Mouse (Mus musculus) lung, postnatal 0 days (tissue): ENCODE measurements around the gene Arhgef28. TPM values are rescaled to one million over a fixed set of nuclear protein-coding genes. Genes with fewer than 3 reads are reported as not detected.
A peak's percentile ranks its signal among the peaks of the same experiment; 100 is the strongest.
"Not testable (repeated sequence)": the region's sequence is repeated elsewhere in the genome, so short reads cannot be mapped to it uniquely, and the experiment has no call there.

ENCODE experiments used
- ATAC-seq: fragments of 200-750 bp; cut with Nextera tagmentation; 2 replicates; pipeline ENCODE4 v1.8.0; 2017; ENCODE audit warnings: moderate library complexity
- DNase-seq: peaks from one replicate; pipeline ENCODE4 v3.0.0-alpha.2; 2016; ENCODE audit warnings: low spot score
- H3K27ac ChIP-seq: fragments of 300-500 bp; sonication (generic); 2 replicates; pipeline ENCODE4 v1.5.1; 2014; ENCODE audit warnings: antibody characterized with exemption, mild to moderate bottlenecking, low read length, mixed read lengths
- H3K27me3 ChIP-seq: fragments of 300-500 bp; sonication (generic); replicated peaks from 2 replicates; pipeline ENCODE4 v1.6.1; 2014; ENCODE audit warnings: low read length, mixed read lengths; ENCODE audit not compliant: insufficient read depth
- H3K36me3 ChIP-seq: fragments of 300-500 bp; sonication (generic); 2 replicates; pipeline ENCODE4 v1.6.1; 2014; ENCODE audit warnings: low read length, mixed read lengths; ENCODE audit not compliant: insufficient read depth
- H3K4me1 ChIP-seq: fragments of 300-500 bp; sonication (generic); 2 replicates; pipeline ENCODE4 v1.6.1; 2014; ENCODE audit warnings: antibody characterized with exemption, low read depth, low read length, mixed read lengths; ENCODE audit not compliant: insufficient read depth
- H3K4me2 ChIP-seq: fragments of 300-500 bp; sonication (generic); replicated peaks from 2 replicates; pipeline ENCODE4 v1.6.1; 2014; ENCODE audit warnings: low read depth, mild to moderate bottlenecking, low read length, moderate library complexity, mixed read lengths
- H3K4me3 ChIP-seq: fragments of 300-500 bp; sonication (generic); 2 replicates; pipeline ENCODE4 v1.5.1; 2014; ENCODE audit warnings: low read depth, low read length
- H3K9ac ChIP-seq: fragments of 300-500 bp; sonication (generic); replicated peaks from 2 replicates; pipeline ENCODE4 v1.6.1; 2014; ENCODE audit warnings: low read depth, mild to moderate bottlenecking
- H3K9me3 ChIP-seq: fragments of 300-500 bp; sonication (generic); 2 replicates; pipeline ENCODE4 v1.6.1; 2016; ENCODE audit warnings: low read length, mixed read lengths
- CTCF ChIP-seq: IDR thresholded peaks from 2 replicates; pipeline ENCODE4 v1.5.1; 2016; ENCODE audit warnings: antibody characterized with exemption, mild to moderate bottlenecking
- EP300 ChIP-seq: IDR thresholded peaks from 2 replicates; pipeline ENCODE4 v1.6.1; 2016; ENCODE audit warnings: antibody characterized with exemption, mild to moderate bottlenecking, control low read depth
- WGBS: fragments of 180-500 bp; shearing (Covaris S2); extraction: QIAGEN DNeasy Blood & Tissue Kit; methylation state at CpG from one replicate; pipeline ENCODE4 v1.1.7; 2014; 5-methylcytosine and 5-hydroxymethylcytosine counted together
- polyA plus RNA-seq: library from polyadenylated mRNA; unstranded; fragments of >200 nt; fragmentation: Nextera tagmentation; extraction: Ambion mirVana; gene quantifications from 2 replicates; pipeline ENCODE4 v1.2.1, GENCODE M21; 2015

Gene Arhgef28
- polyA plus RNA-seq, 1 experiment from 2014 or later: 53.0 TPM

- Histone ChIP-seq H3K9me3 (no peaks in the 10 kb centered on the region), H3K4me3 (no peak overlapping the region), H3K27me3 (no peaks in the 10 kb centered on the region), H3K27ac (peak overlapping the region; percentile 77), H3K36me3 (no peaks in the 10 kb centered on the region), H3K4me2 (no peak overlapping the region), H3K9ac (no peak overlapping the region), H3K4me1 (peaks cover 12% of the 10 kb centered on the region)
- WGBS: 44% methylated on average over 6 of the region's 6 CpGs
- TF ChIP-seq CTCF (no peak), EP300 (no peak)
- ATAC-seq: no peak
- no peak for DNase-seq
Observed at GRCm38 (mm10) chr13:98115650-98116049, 90.6 kb downstream of the Arhgef28 start.

- Histone ChIP-seq H3K4me1 (peaks cover 9% of the 10 kb centered on the region), H3K27ac (peak overlapping the region; percentile 77; the same call in 1 of the 2 replicates), H3K9me3 (no peaks in the 10 kb centered on the region), H3K4me2 (no peak overlapping the region), H3K4me3 (no peak overlapping the region), H3K27me3 (no peaks in the 10 kb centered on the region), H3K9ac (no peak overlapping the region), H3K36me3 (no peaks in the 10 kb centered on the region)
- no peak for DNase-seq
- TF ChIP-seq EP300: no peak
- TF ChIP-seq CTCF: no peak
- 62% methylated on average over 4 of the region's 4 CpGs for WGBS
- ATAC-seq: no peak
Observed at GRCm38 (mm10) chr13:98115051-98115450, 91.2 kb downstream of the Arhgef28 start.

GRCm38 (mm10) chr13:98112812-98113503, 93.3 kb downstream of the Arhgef28 start:
- WGBS: 38% methylated on average over 7 of the region's 7 CpGs
- Histone ChIP-seq H3K4me3 (no peak overlapping the region), H3K9me3 (no peaks in the 10 kb centered on the region), H3K4me1 (peaks cover 9% of the 10 kb centered on the region; the same call in 1 of the 2 replicates), H3K27me3 (no peaks in the 10 kb centered on the region), H3K4me2 (no peak overlapping the region), H3K9ac (no peak overlapping the region), H3K36me3 (no peaks in the 10 kb centered on the region), H3K27ac (peak overlapping the region; percentile 32; the same call in 1 of the 2 replicates)
- TF ChIP-seq EP300 (peak; percentile 74), CTCF (no peak)
- DNase-seq (peak; percentile 81), ATAC-seq (peak; percentile 46)

GRCm38 (mm10) chr13:98111531-98111930, 94.7 kb downstream of the Arhgef28 start:
- H3K4me1 ChIP-seq: peaks cover 3% of the 10 kb centered on the region; the same call in 1 of the 2 replicates
- no peak for TF ChIP-seq CTCF
- TF ChIP-seq EP300: no peak
- H3K36me3 ChIP-seq: no peaks in the 10 kb centered on the region
- no peaks in the 10 kb centered on the region for H3K27me3 ChIP-seq
- H3K9me3 ChIP-seq: no peaks in the 10 kb centered on the region
- WGBS: 70% methylated on average over 5 of the region's 5 CpGs
- ATAC-seq: no peak
- H3K4me3 ChIP-seq: no peak overlapping the region
- H3K9ac ChIP-seq: no peak overlapping the region
- H3K27ac ChIP-seq: no peak overlapping the region
- no peak overlapping the region for H3K4me2 ChIP-seq
- no peak for DNase-seq

- Histone ChIP-seq H3K9ac (no peak overlapping the region), H3K9me3 (no peaks in the 10 kb centered on the region), H3K4me1 (peaks cover 3% of the 10 kb centered on the region; the same call in 1 of the 2 replicates), H3K36me3 (no peaks in the 10 kb centered on the region), H3K27me3 (no peaks in the 10 kb centered on the region), H3K4me3 (no peak overlapping the region), H3K27ac (0 out of 2 replicates have a peak overlapping the region, but pooled peaks have one; percentile 26), H3K4me2 (no peak overlapping the region)
- ATAC-seq (no peak), DNase-seq (peak; percentile 42)
- no peak for TF ChIP-seq CTCF
- TF ChIP-seq EP300: no peak; the same call in 1 of the 2 replicates
- WGBS: 52% methylated on average over 2 of the region's 2 CpGs
Observed at GRCm38 (mm10) chr13:98111021-98111420, 95.2 kb downstream of the Arhgef28 start.

GRCm38 (mm10) chr13:98108481-98108880, 97.8 kb downstream of the Arhgef28 start:
- not testable (repeated sequence) for H3K27ac ChIP-seq, H3K36me3 ChIP-seq, H3K4me3 ChIP-seq, H3K9ac ChIP-seq, H3K9me3 ChIP-seq, H3K27me3 ChIP-seq, DNase-seq, ATAC-seq, H3K4me1 ChIP-seq, H3K4me2 ChIP-seq
- WGBS: 78% methylated on average over 3 of the region's 3 CpGs
